Mouse (Mus musculus) kidney, postnatal 0 days (tissue): ENCODE results near the gene Sema4b. TPM values are rescaled to one million over a fixed set of nuclear protein-coding genes. Genes with fewer than 3 reads are reported as not detected.

Source experiments
- ATAC-seq: fragments of 200-750 bp; cut with Nextera tagmentation; replicated peaks from 2 replicates; pipeline ENCODE4 v1.8.0; 2017; ENCODE audit warnings: low read depth, moderate number of reproducible peaks, moderate TSS enrichment, moderate library complexity; ENCODE audit not compliant: low FRiP score
- DNase-seq: peaks from one replicate; pipeline ENCODE4 v3.0.0-alpha.2; 2016; ENCODE audit warnings: low spot score
- H3K27ac ChIP-seq: fragments of 300-500 bp; sonication (generic); 2 replicates; pipeline ENCODE4 v1.5.1; 2014; ENCODE audit warnings: mild to moderate bottlenecking
- H3K27me3 ChIP-seq: fragments of 300-500 bp; sonication (generic); 2 replicates; pipeline ENCODE4 v1.6.1; 2014; ENCODE audit warnings: low read length, mixed read lengths; ENCODE audit not compliant: insufficient read depth
- H3K36me3 ChIP-seq: fragments of 300-500 bp; sonication (generic); 2 replicates; pipeline ENCODE4 v1.6.1; 2014; ENCODE audit warnings: low read length, mixed read lengths; ENCODE audit not compliant: insufficient read depth
- H3K4me1 ChIP-seq: fragments of 300-500 bp; sonication (generic); replicated peaks from 2 replicates; pipeline ENCODE4 v1.6.1; 2014; ENCODE audit warnings: antibody characterized with exemption, low read length, mixed read lengths; ENCODE audit not compliant: insufficient read depth
- H3K4me2 ChIP-seq: fragments of 300-500 bp; sonication (generic); 2 replicates; pipeline ENCODE4 v1.6.1; 2014; ENCODE audit warnings: mild to moderate bottlenecking, low read length, moderate library complexity, mixed read lengths
- H3K4me3 ChIP-seq: fragments of 300-500 bp; sonication (generic); replicated peaks from 2 replicates; pipeline ENCODE4 v1.5.1; 2014; ENCODE audit warnings: low read depth, low read length
- H3K9ac ChIP-seq: fragments of 300-500 bp; sonication (generic); 2 replicates; pipeline ENCODE4 v1.6.1; 2014; ENCODE audit warnings: low read depth, low read length
- H3K9me3 ChIP-seq: fragments of 300-500 bp; sonication (generic); replicated peaks from 2 replicates; pipeline ENCODE4 v1.6.1; 2016; ENCODE audit warnings: low read length, inconsistent platforms, mixed read lengths
- CTCF ChIP-seq: IDR thresholded peaks from 2 replicates; pipeline ENCODE4 v1.5.1; 2016; ENCODE audit warnings: antibody characterized with exemption, low read depth, mild to moderate bottlenecking, moderate library complexity
- WGBS: fragments of 180-500 bp; shearing (Covaris S2); extraction: QIAGEN DNeasy Blood & Tissue Kit; methylation state at CpG from one replicate; pipeline ENCODE4 v1.1.7; 2014; 5-methylcytosine and 5-hydroxymethylcytosine counted together
- polyA plus RNA-seq: library from polyadenylated mRNA; unstranded; fragments of >200 nt; fragmentation: Nextera tagmentation; extraction: Ambion mirVana; gene quantifications from 2 replicates; pipeline ENCODE4 v1.2.1, GENCODE M21; 2015

Gene Sema4b
- polyA plus RNA-seq = 20.7 and 21.2 TPM in 2 replicates

DNA sequence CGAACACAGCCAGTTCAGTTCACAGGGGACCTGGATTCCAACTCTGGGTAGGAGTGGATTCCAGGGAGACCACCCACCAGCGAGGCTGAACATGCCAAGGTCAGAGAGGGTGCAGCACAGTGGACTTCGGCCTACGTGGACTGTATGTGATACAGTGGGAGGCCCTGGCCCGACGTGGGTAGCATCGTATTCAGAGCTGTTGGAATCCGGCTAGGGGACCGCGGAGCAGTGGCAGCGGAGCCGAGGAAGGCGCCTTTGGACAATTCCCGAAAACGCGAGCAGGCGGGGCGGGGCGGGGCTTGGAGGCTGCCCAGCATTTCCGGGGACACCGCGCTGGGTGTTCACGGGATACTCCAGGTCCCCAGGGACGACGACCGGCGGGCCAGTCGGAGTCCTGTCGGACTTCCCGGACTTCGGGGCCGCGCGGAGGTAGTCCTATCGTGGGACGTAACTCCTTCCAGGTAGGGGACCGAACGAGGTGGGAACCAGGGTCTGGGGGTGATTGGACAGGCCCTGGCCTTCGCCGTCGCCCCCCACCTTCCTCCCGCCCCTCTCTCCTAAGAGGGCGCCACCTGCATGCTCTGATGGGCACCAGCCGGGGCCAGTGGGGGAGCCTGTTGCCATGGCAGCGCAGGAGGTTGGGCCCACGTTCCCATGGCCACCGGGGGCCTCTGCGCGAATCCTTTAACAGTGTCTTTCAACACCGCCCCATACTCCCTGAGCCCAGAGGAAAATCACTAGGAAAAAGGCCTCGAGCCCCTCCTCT is at the start of gene Sema4b:
TSS of gene Sema4b (plus strand) at position 311 of the 766 bp plus-strand sequence.
- H3K9me3 ChIP-seq = no peaks in the 10 kb centered on the region
- WGBS = 1% methylated on average over 47 of the region's 51 CpGs
- H3K9ac ChIP-seq = peak within 1 kb of the TSS; percentile 60
- peak; percentile 89 for ATAC-seq
- H3K4me3 ChIP-seq = peak within 1 kb of the TSS; percentile 47
- DNase-seq = peak; percentile 91
- peak within 1 kb of the TSS; percentile 80 for H3K4me2 ChIP-seq
- H3K27ac ChIP-seq = peak within 1 kb of the TSS; percentile 92
- TF ChIP-seq CTCF = no peak
- peaks cover 36% of the 10 kb centered on the region for H3K4me1 ChIP-seq
- no peaks in the 10 kb centered on the region for H3K36me3 ChIP-seq
- H3K27me3 ChIP-seq = no peaks in the 10 kb centered on the region

DNA sequence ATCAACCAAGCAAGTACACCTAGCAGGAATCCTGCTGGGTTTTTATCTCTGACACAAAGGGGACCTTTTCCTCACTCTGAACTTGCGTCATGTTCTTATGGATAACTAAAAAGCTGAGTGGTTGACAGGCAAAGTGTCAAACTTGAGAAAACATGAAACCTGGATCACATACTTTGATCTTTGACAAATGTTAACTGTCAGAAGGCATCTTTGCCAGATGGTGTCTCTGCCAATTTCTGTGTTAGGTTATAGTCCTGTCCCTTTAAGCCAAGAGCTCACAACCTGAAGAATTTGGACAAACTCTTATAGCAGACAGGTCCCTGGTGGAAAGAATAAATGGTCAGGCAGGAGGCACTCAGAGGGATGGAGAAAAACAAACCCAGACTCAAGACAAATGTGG is 48.3 kb upstream of the Sema4b start:
- Histone ChIP-seq H3K4me3 (no peak overlapping the region), H3K9me3 (no peaks in the 10 kb centered on the region; the same call in 1 of the 2 replicates), H3K4me1 (peaks cover 14% of the 10 kb centered on the region; the same call in 1 of the 2 replicates), H3K27ac (no peak overlapping the region), H3K9ac (no peak overlapping the region), H3K27me3 (no peaks in the 10 kb centered on the region), H3K36me3 (no peaks in the 10 kb centered on the region), H3K4me2 (no peak overlapping the region)
- 88% methylated on average over 1 of the region's 1 CpGs for WGBS
- ATAC-seq (no peak), DNase-seq (no peak)
- no peak for TF ChIP-seq CTCF

DNA sequence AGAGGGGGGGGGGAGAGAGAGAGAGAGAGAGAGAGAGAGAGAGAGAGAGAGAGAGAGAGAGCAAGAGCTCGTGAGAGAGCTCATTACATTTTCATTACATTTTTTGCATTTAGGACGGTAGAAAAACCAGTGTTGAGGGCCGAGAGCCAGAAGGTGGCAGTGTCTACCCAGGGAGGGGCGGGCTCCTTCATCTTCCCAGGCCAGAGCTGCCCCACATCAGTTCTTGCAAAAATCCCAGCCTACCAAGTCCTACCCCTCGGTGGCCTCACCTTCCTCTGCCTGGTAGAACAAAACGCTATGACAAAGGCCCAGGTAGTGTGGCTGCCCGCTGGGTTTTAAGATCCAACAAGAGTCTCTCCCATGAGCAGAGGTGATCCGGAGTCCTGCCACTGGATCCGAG is 45.8 kb upstream of the Sema4b start:
- DNase-seq (peak; percentile 93), ATAC-seq (peak; percentile 61; the same call in 1 of the 2 replicates)
- Histone ChIP-seq H3K9ac (no peak overlapping the region), H3K4me1 (0 out of 2 replicates have a peak, but pooled peaks cover 6% of the 10 kb centered on the region), H3K4me2 (no peak overlapping the region), H3K27me3 (no peaks in the 10 kb centered on the region), H3K27ac (no peak overlapping the region), H3K9me3 (no peaks in the 10 kb centered on the region; the same call in 1 of the 2 replicates), H3K4me3 (no peak overlapping the region), H3K36me3 (no peaks in the 10 kb centered on the region)
- WGBS = 15% methylated on average over 9 of the region's 9 CpGs
- TF ChIP-seq CTCF = peak; percentile 89

DNA sequence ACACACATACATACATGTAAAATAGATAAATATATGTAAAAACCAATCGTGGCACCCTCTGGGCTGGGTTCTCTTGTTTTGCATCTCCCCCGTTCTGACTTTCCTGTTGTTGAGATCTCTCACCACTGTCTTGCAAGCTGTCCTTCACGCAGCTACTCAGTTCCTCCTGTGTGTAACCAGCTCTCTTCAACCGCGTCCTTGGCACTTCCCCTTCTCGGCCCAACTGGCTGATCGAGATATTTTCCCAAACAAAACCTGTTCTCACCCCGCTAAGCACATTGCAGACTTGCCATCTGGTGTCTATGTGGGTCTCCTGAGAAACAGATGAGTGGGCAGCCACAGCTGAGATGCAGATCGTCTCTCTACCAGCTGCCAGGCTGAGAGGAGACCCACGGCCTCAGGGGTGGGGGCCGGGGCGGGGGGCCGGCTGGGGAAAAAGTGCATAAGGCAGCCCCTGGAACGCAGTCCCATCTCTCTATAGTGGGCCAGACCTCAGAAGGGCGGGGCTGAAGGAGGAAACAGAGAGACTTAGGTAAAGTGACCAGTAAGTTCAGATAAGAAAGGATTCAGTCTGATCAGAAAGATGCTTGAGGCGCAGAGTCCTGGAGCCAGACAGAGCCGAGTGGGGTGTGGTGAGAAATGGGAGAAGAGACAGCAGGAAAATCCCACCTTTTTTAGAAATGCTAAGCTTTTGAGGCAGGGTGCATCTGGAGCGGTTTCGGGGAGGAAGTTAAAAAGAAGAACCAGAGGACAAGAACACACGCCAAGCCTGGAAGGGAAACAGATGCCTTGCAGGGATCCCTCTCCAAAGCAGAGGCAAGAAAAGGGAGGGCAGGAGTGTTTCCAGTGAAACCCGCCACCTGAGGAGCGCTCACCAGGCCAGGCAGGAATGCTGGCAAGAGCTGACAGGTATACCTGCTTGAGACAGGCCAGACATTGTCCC is 43.0 kb upstream of the Sema4b start:
- 0 out of 2 replicates have a peak overlapping the region, but pooled peaks have one; percentile 8 for H3K9ac ChIP-seq
- no peaks in the 10 kb centered on the region for H3K9me3 ChIP-seq
- ATAC-seq (no peak), DNase-seq (no peak)
- TF ChIP-seq CTCF = no peak
- 0 out of 2 replicates have a peak, but pooled peaks cover 6% of the 10 kb centered on the region for H3K4me1 ChIP-seq
- no peaks in the 10 kb centered on the region for H3K36me3 ChIP-seq
- H3K27ac ChIP-seq = no peak overlapping the region
- H3K27me3 ChIP-seq = no peaks in the 10 kb centered on the region
- 38% methylated on average over 22 of the region's 22 CpGs for WGBS
- H3K4me2 ChIP-seq = no peak overlapping the region
- no peak overlapping the region for H3K4me3 ChIP-seq

DNA sequence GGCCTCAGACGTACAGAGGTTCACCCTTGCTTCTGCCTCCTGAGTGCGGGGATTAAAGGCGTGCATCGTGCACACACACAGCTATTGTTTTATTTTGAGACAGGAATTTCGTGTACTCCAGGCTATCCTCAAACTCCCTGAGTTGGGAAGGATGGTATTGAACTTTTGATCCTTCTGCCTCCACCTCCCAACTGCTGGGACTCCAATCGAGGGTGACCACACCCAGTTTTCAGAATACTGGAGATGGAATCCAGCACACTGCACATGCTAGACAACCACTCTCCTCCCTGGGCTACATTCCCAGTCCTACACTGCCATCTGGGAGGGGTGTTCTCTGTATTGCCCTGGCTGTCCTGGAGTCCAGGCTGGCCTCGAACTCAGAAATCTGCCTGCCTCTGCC is 41.9 kb upstream of the Sema4b start:
- H3K4me1 ChIP-seq = 0 out of 2 replicates have a peak, but pooled peaks cover 6% of the 10 kb centered on the region
- no peak overlapping the region for H3K4me2 ChIP-seq
- no peak for TF ChIP-seq CTCF
- H3K9ac ChIP-seq = no peak overlapping the region
- no peaks in the 10 kb centered on the region for H3K27me3 ChIP-seq
- H3K4me3 ChIP-seq = no peak overlapping the region
- DNase-seq (no peak), ATAC-seq (no peak)
- H3K36me3 ChIP-seq = no peaks in the 10 kb centered on the region
- no peaks in the 10 kb centered on the region for H3K9me3 ChIP-seq
- WGBS = 90% methylated on average over 7 of the region's 7 CpGs
- no peak overlapping the region for H3K27ac ChIP-seq

DNA sequence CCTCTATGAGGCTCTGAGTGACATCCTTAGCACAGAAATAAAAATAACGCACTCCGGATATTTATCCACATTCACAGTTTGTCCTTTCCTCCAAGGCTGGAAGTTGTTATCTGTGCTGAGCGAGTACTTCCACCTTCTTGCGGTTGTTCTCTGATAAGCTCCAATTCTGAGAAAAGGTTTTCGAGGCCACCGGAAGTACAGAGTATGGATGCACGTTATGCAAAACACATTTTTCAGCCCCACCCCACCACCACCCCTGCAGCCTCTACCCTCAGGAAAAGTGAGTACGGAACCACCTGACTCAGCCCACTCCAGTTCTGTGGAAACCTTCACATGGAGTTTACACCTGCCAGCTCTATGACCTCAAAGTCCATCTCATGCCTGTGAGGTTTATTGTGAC is 40.6 kb upstream of the Sema4b start:
- no peak overlapping the region for H3K4me3 ChIP-seq
- H3K4me1 ChIP-seq = 0 out of 2 replicates have a peak, but pooled peaks cover 6% of the 10 kb centered on the region
- H3K36me3 ChIP-seq = no peaks in the 10 kb centered on the region
- no peaks in the 10 kb centered on the region for H3K27me3 ChIP-seq
- 83% methylated on average over 8 of the region's 8 CpGs for WGBS
- TF ChIP-seq CTCF = no peak
- H3K4me2 ChIP-seq = no peak overlapping the region
- H3K9me3 ChIP-seq = no peaks in the 10 kb centered on the region
- no peak for DNase-seq
- ATAC-seq = no peak
- H3K27ac ChIP-seq = no peak overlapping the region
- no peak overlapping the region for H3K9ac ChIP-seq
